Mouse (Mus musculus) megakaryocyte, embryonic 14.5 days (primary cell): ENCODE data around the gene Cutal. TPM values are rescaled to one million over a fixed set of nuclear protein-coding genes. Genes with fewer than 3 reads are reported as not detected.

Source experiments
- H3K27me3 ChIP-seq: replicated peaks from 2 replicates; pipeline ENCODE3; 2012; ENCODE audit warnings: inconsistent platforms
- H3K36me3 ChIP-seq: replicated peaks from 2 replicates; pipeline ENCODE3; 2012; ENCODE audit warnings: low read length, inconsistent platforms, mixed read lengths
- H3K4me1 ChIP-seq: 2 replicates; pipeline ENCODE4 v1.6.1; 2012; ENCODE audit warnings: inconsistent platforms
- H3K4me3 ChIP-seq: replicated peaks from 2 replicates; pipeline ENCODE3; 2012; ENCODE audit warnings: moderate library complexity, mild to moderate bottlenecking, inconsistent platforms
- H3K9me3 ChIP-seq: 2 replicates; pipeline ENCODE4 v1.6.1; 2012; ENCODE audit warnings: inconsistent platforms
- GATA1 ChIP-seq: IDR thresholded peaks from 3 replicates; pipeline ENCODE4 v1.6.1; 2012; ENCODE audit warnings: mixed read lengths, low read length, inconsistent platforms, borderline replicate concordance
- polyA plus RNA-seq: library from polyadenylated mRNA; stranded (reverse); fragments of >175 nt; gene quantifications from 2 replicates; pipeline ENCODE4 v1.2.3, GENCODE M21; 2012; ENCODE audit warnings: low replicate concordance; ENCODE audit not compliant: insufficient read depth

The Cutal gene
- polyA plus RNA-seq, 1 experiment, result not detected

DNA sequence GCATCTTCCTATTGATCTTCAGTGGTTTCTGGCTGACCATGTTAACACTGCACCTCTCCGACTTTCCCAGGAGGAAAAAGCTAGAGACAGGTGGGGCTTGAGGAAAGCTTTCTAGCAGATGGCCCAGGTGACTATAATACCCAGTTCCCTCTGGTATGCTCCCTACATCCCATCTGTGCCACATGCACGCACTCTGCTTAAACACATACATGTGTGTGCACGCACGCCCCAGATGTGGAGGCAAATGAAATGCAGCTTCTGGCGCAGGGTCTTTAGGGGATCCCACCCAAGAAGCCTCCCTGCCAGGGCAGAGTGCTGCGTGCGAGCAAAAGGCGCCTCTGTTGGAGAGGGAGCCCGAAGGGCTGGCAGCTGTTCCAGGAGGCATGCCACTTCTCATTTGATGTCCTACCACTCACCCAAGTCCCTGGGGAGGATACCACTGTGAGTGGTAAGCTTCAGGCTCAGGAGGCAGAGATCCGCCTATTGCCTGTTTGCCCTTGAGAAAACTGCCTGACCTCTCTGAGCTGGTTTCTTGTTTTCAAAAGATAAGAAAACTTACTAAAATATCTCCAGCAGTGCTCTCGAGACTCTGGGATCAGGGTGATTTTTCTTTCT lies 67.0 kb downstream of the Cutal start:
- Histone ChIP-seq H3K4me3 (no peak overlapping the region), H3K9me3 (no peaks in the 10 kb centered on the region), H3K36me3 (no peaks in the 10 kb centered on the region), H3K27me3 (peaks cover 83% of the 10 kb centered on the region), H3K4me1 (peaks cover 64% of the 10 kb centered on the region)
- no peak for TF ChIP-seq GATA1

Other genes starting within 250 kb of the Cutal start
- gene Gapvd1, start 119.2 kb upstream of the Cutal start, polyA plus RNA-seq, result 4.8 and 5.6 TPM in 2 replicates
- gene Hspa5, start 102.4 kb upstream of the Cutal start, polyA plus RNA-seq, result 45.7 and 148 TPM in 2 replicates
- gene Rabepk, start 74.5 kb upstream of the Cutal start, polyA plus RNA-seq, result 4.8 and 9.0 TPM in 2 replicates
- gene Fbxw2, start 48.1 kb upstream of the Cutal start, polyA plus RNA-seq, result 2.7 and 16.3 TPM in 2 replicates
- not detected in 2 replicates for gene Gm34653, start 41.4 kb upstream of the Cutal start, polyA plus RNA-seq
- gene Psmd5, start 572 bp downstream of the Cutal start, polyA plus RNA-seq, result 2.9 and 3.4 TPM in 2 replicates
- gene Phf19, start 39.6 kb downstream of the Cutal start, polyA plus RNA-seq, result 1.2 TPM in 1 of 2 replicates, not detected in the other
- gene Traf1, start 87.4 kb downstream of the Cutal start, polyA plus RNA-seq, result 0.44 TPM in 1 of 2 replicates, not detected in the other
- gene Hc, start 187.0 kb downstream of the Cutal start, polyA plus RNA-seq, result not detected in 2 replicates
- 0.23 TPM in 1 of 2 replicates, not detected in the other for gene AI182371, start 227.1 kb downstream of the Cutal start, polyA plus RNA-seq
- gene Cntrl, start 235.1 kb downstream of the Cutal start, polyA plus RNA-seq, result 4.0 and 4.8 TPM in 2 replicates